Mouse (Mus musculus): ENCODE results near the gene Retreg2.

GRCm38 (mm10) chr1:75133421-75134207 is 9.0 kb upstream of the Retreg2 start, which contains the start of gene Slc23a3:
- TF ChIP-seq CTCF (IDR thresholded peaks at IDR 0.05; ENCODE audit: control insufficient read depth, insufficient read depth, low read length) (no peak), POLR2A (IDR thresholded peaks at IDR 0.05; ENCODE audit: borderline replicate concordance, control insufficient read depth, low read depth, low read length) (no peak)

Measured in bone marrow, adult 2 months (tissue).